Mouse (Mus musculus) thymus, adult 2 months (tissue): Measurements from ENCODE around the gene Bet1l. TPM values are rescaled to one million over a fixed set of nuclear protein-coding genes. Genes with fewer than 3 reads are reported as not detected.

Source experiments
- DNase-seq: peaks from one replicate; pipeline ENCODE4 v3.0.0; 2021
- H3K27ac ChIP-seq: fragments of 200-500 bp; 2 replicates; pipeline ENCODE4 v1.5.1; 2012; ENCODE audit warnings: low read length, control low read depth; ENCODE audit not compliant: control insufficient read depth, insufficient read depth
- H3K27me3 ChIP-seq: fragments of 200-500 bp; 2 replicates; pipeline ENCODE4 v1.6.1; 2012; ENCODE audit warnings: mild to moderate bottlenecking, low read length, moderate library complexity, mixed read lengths; ENCODE audit not compliant: control insufficient read depth, insufficient read depth
- H3K36me3 ChIP-seq: fragments of 200-500 bp; 2 replicates; pipeline ENCODE4 v1.6.1; 2012; ENCODE audit warnings: mild to moderate bottlenecking, low read length, moderate library complexity; ENCODE audit not compliant: control insufficient read depth, insufficient read depth
- H3K4me1 ChIP-seq: fragments of 200-500 bp; replicated peaks from 2 replicates; pipeline ENCODE4 v1.6.1; 2012; ENCODE audit warnings: low read length; ENCODE audit not compliant: control insufficient read depth, insufficient read depth
- H3K4me3 ChIP-seq: fragments of 200-500 bp; 2 replicates; pipeline ENCODE4 v1.5.1; 2012; ENCODE audit warnings: mild to moderate bottlenecking, low read length, control low read depth, moderate library complexity; ENCODE audit not compliant: control insufficient read depth, insufficient read depth
- CTCF ChIP-seq: fragments of 200-500 bp; IDR thresholded peaks from 2 replicates; pipeline ENCODE4 v1.5.1; 2012; ENCODE audit warnings: mild to moderate bottlenecking, control low read depth, low read length, moderate library complexity, borderline replicate concordance; ENCODE audit not compliant: control insufficient read depth, poor library complexity, insufficient read depth; ENCODE audit errors: extremely low read depth
- POLR2A ChIP-seq: fragments of 200-500 bp; IDR thresholded peaks from 2 replicates; pipeline ENCODE4 v1.6.1; 2012; ENCODE audit warnings: mild to moderate bottlenecking, low read length, control low read depth, moderate library complexity; ENCODE audit not compliant: control insufficient read depth, poor library complexity, insufficient read depth; ENCODE audit errors: extremely low read depth
- WGBS: fragments of 180-500 bp; shearing (Covaris S2); methylation state at CpG from one replicate; pipeline ENCODE4 v1.1.7; 2018; 5-methylcytosine and 5-hydroxymethylcytosine counted together
- polyA plus RNA-seq: library from polyadenylated mRNA; depleted of rRNA; stranded (reverse); fragments of >200 nt; gene quantifications from 2 replicates; pipeline ENCODE4 v1.2.3, GENCODE M21; 2012

Gene Bet1l
- polyA plus RNA-seq, 1 experiment = 31.8 TPM

DNA sequence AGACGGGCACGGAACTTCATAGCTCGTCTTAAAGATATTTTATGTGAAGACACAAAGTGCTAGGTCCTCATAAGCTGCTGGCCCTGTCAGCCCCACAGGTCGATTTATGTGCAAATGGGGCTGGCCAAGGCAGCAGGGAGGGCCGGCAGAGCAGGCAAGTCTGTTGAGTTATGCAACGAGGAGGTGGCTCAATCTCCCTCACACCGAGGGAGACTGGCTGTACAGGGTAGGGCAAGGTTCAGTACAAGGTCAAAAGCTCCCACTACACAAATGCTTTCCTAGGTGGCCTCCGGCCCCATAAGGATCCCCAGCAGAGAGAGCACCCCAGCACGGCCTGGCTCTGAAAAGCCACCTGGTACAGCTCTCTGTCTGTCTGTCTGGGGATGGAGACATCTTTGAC lies 4.0 kb downstream of the Bet1l start:
- Histone ChIP-seq H3K4me1 (peaks cover 19% of the 10 kb centered on the region), H3K27ac (no peak overlapping the region), H3K36me3 (peaks cover 7% of the 10 kb centered on the region; the same call in 1 of the 2 replicates), H3K4me3 (no peak overlapping the region), H3K27me3 (no peaks in the 10 kb centered on the region)
- DNase-seq = no peak
- TF ChIP-seq CTCF = no peak
- no peak for TF ChIP-seq POLR2A
- 85% methylated on average over 9 of the region's 9 CpGs for WGBS

GRCm38 (mm10) chr7:140851916-140852315 lies 5.5 kb downstream of the Bet1l start:
- H3K27me3 ChIP-seq = no peaks in the 10 kb centered on the region
- H3K4me3 ChIP-seq = no peak overlapping the region
- no peak for TF ChIP-seq POLR2A
- TF ChIP-seq CTCF = no peak
- peaks cover 10% of the 10 kb centered on the region for H3K4me1 ChIP-seq
- WGBS = 98% methylated on average over 4 of the region's 4 CpGs
- DNase-seq = no peak
- H3K27ac ChIP-seq = no peak overlapping the region
- H3K36me3 ChIP-seq = peaks cover 7% of the 10 kb centered on the region; the same call in 1 of the 2 replicates

- H3K4me3 ChIP-seq = no peak overlapping the region
- peaks cover 5% of the 10 kb centered on the region; the same call in 1 of the 2 replicates for H3K36me3 ChIP-seq
- H3K4me1 ChIP-seq = no peaks in the 10 kb centered on the region
- no peak overlapping the region for H3K27ac ChIP-seq
- H3K27me3 ChIP-seq = no peaks in the 10 kb centered on the region
- TF ChIP-seq CTCF (no peak), POLR2A (no peak)
- WGBS = 96% methylated on average over 10 of the region's 10 CpGs
- no peak for DNase-seq
These were observed 8.8 kb downstream of the Bet1l start for GRCm38 (mm10) chr7:140848591-140848990.

GRCm38 (mm10) chr7:140847755-140848580 lies 9.4 kb downstream of the Bet1l start, which contains the start of gene Odf3:
Gene Odf3 (plus strand): TSS chr7:140847805.
- no peaks in the 10 kb centered on the region for H3K4me1 ChIP-seq
- TF ChIP-seq CTCF (no peak), POLR2A (no peak)
- no peaks in the 10 kb centered on the region for H3K27me3 ChIP-seq
- whole genome bisulfite sequencing = 80% methylated on average over 11 of the region's 11 CpGs
- no peak within 1 kb of the TSS for H3K4me3 ChIP-seq
- H3K36me3 ChIP-seq = no peaks in the 10 kb centered on the region; the same call in 1 of the 2 replicates
- H3K27ac ChIP-seq = no peak within 1 kb of the TSS
- no peak for DNase-seq

DNA sequence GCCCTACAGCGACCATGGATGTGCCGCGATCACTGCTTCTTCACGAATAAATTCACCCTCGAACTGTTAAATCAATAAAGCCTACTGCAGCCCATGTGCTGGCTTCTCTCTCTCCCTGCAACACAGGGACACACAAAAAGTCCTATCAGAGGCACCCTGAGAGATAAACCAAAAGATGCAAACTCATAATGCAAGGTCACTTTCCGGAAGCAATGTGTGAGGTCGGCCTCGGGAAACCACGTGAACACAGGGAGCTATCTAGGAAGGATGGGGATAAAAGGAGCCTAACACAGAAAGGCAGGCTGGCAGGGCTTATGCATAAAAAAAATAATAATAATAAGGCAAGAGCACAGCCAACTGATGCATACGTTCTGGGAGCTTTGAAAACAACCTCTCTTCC lies 10.7 kb downstream of the Bet1l start:
- DNase-seq = no peak
- no peaks in the 10 kb centered on the region for H3K27me3 ChIP-seq
- no peak overlapping the region for H3K27ac ChIP-seq
- 92% methylated on average over 10 of the region's 10 CpGs for whole genome bisulfite sequencing
- no peaks in the 10 kb centered on the region for H3K36me3 ChIP-seq
- H3K4me3 ChIP-seq = no peak overlapping the region
- no peak for TF ChIP-seq CTCF
- TF ChIP-seq POLR2A = no peak
- no peaks in the 10 kb centered on the region for H3K4me1 ChIP-seq

DNA sequence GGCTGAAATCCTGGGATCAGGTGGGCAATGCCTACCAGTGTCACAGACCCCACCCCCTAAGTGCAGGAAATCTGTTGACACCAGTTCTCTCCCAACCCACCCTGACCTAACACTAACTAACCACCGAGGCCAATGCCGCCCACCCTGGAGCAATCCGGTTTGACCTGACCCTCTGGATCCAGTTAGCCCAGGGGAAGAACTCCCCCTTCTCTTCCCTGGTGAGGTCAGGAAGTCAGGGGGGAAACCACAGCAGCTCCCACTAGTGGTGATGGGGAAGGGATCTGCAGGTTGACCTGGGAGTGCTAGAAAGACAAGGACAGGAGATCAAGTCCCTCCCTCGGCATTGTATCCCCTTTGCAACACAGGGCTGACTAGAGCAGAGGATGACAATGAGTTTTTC lies 11.7 kb downstream of the Bet1l start:
- 77% methylated on average over 4 of the region's 4 CpGs for WGBS
- Histone ChIP-seq H3K4me3 (no peak overlapping the region), H3K27me3 (no peaks in the 10 kb centered on the region), H3K27ac (no peak overlapping the region), H3K36me3 (no peaks in the 10 kb centered on the region), H3K4me1 (no peaks in the 10 kb centered on the region)
- no peak for DNase-seq
- no peak for TF ChIP-seq CTCF
- TF ChIP-seq POLR2A = no peak
